Mouse (Mus musculus) neural tube, embryonic 12.5 days (tissue): Measurements from ENCODE around the gene 9030025P20Rik. TPM values are rescaled to one million over a fixed set of nuclear protein-coding genes. Genes with fewer than 3 reads are reported as not detected.
A peak's percentile ranks its signal among the peaks of the same experiment; 100 is the strongest.
"Not testable (repeated sequence)": the region's sequence is repeated elsewhere in the genome, so short reads cannot be mapped to it uniquely, and the experiment has no call there.

Source experiments
- ATAC-seq: fragments of 200-750 bp; cut with Nextera tagmentation; 2 replicates; pipeline ENCODE4 v1.8.0; 2017; ENCODE audit warnings: low read depth, mild to moderate bottlenecking, moderate TSS enrichment, moderate library complexity; ENCODE audit not compliant: low FRiP score
- H3K27ac ChIP-seq: fragments of 300-500 bp; sonication (generic); 2 replicates; pipeline ENCODE4 v1.5.1; 2016
- H3K27me3 ChIP-seq: fragments of 300-500 bp; sonication (generic); replicated peaks from 2 replicates; pipeline ENCODE4 v1.6.1; 2016; ENCODE audit warnings: mild to moderate bottlenecking
- H3K36me3 ChIP-seq: fragments of 300-500 bp; sonication (generic); 2 replicates; pipeline ENCODE4 v1.6.1; 2016; ENCODE audit warnings: mild to moderate bottlenecking
- H3K4me1 ChIP-seq: fragments of 300-500 bp; sonication (generic); 2 replicates; pipeline ENCODE4 v1.6.1; 2016
- H3K4me2 ChIP-seq: fragments of 300-500 bp; sonication (generic); replicated peaks from 2 replicates; pipeline ENCODE4 v1.6.1; 2016; ENCODE audit warnings: mild to moderate bottlenecking
- H3K4me3 ChIP-seq: fragments of 300-500 bp; sonication (generic); 2 replicates; pipeline ENCODE4 v1.5.1; 2016
- H3K9ac ChIP-seq: fragments of 300-500 bp; sonication (generic); 2 replicates; pipeline ENCODE4 v1.6.1; 2016; ENCODE audit warnings: mild to moderate bottlenecking
- H3K9me3 ChIP-seq: fragments of 300-500 bp; sonication (generic); 2 replicates; pipeline ENCODE4 v1.6.1; 2016; ENCODE audit warnings: mild to moderate bottlenecking
- WGBS: fragments of 180-500 bp; shearing (Covaris S2); methylation state at CpG from one replicate; pipeline ENCODE4 v1.1.7; 2016; 5-methylcytosine and 5-hydroxymethylcytosine counted together
- polyA plus RNA-seq: library from polyadenylated mRNA; unstranded; fragments of >200 nt; fragmentation: Nextera tagmentation; extraction: Ambion mirVana; gene quantifications from 2 replicates; pipeline ENCODE4 v1.2.1, GENCODE M21; 2016

Gene 9030025P20Rik
- polyA plus RNA-seq, 1 experiment from 2014 or later, result 14.2 TPM

GRCm38 (mm10) chr17:14994140-14994539 lies 15.9 kb downstream of the 9030025P20Rik start:
- not testable (repeated sequence) for H3K9me3 ChIP-seq, H3K4me1 ChIP-seq, H3K4me3 ChIP-seq, H3K27me3 ChIP-seq, ATAC-seq, H3K4me2 ChIP-seq, H3K27ac ChIP-seq, H3K9ac ChIP-seq, H3K36me3 ChIP-seq
- no CpG with 5 or more reads among the region's 5 CpGs for WGBS

GRCm38 (mm10) chr17:15000047-15000446 lies 21.8 kb downstream of the 9030025P20Rik start:
- not testable (repeated sequence) for H3K9me3 ChIP-seq, H3K4me3 ChIP-seq, H3K27me3 ChIP-seq, H3K9ac ChIP-seq, ATAC-seq, H3K4me1 ChIP-seq, H3K36me3 ChIP-seq, H3K4me2 ChIP-seq, H3K27ac ChIP-seq
- no CpG with 5 or more reads among the region's 4 CpGs for WGBS

- not testable (repeated sequence) for H3K27me3 ChIP-seq, H3K9me3 ChIP-seq, ATAC-seq, H3K27ac ChIP-seq, H3K4me2 ChIP-seq, H3K9ac ChIP-seq, H3K4me1 ChIP-seq, H3K4me3 ChIP-seq, H3K36me3 ChIP-seq
- WGBS, result no CpG with 5 or more reads among the region's 3 CpGs
Measured at GRCm38 (mm10) chr17:15009088-15009487, 30.8 kb downstream of the 9030025P20Rik start.

- not testable (repeated sequence) for H3K4me2 ChIP-seq, H3K4me3 ChIP-seq, H3K9me3 ChIP-seq, H3K27ac ChIP-seq, H3K36me3 ChIP-seq, H3K27me3 ChIP-seq, H3K4me1 ChIP-seq, H3K9ac ChIP-seq
- ATAC-seq, result peak; percentile 96
- no CpG with 5 or more reads among the region's 60 CpGs for WGBS
Measured at GRCm38 (mm10) chr17:15009706-15010413, 31.6 kb downstream of the 9030025P20Rik start, which contains the start of gene Gm3435. Gm3435 (plus strand) TSS chr17:15010176.

- H3K4me1 ChIP-seq, H3K27ac ChIP-seq, H3K4me3 ChIP-seq, H3K9me3 ChIP-seq, H3K36me3 ChIP-seq, H3K4me2 ChIP-seq, H3K27me3 ChIP-seq, H3K9ac ChIP-seq, ATAC-seq: not testable (repeated sequence)
- 74% methylated on average over 3 of the region's 3 CpGs for WGBS
Measured at GRCm38 (mm10) chr17:15021503-15022220, 43.4 kb downstream of the 9030025P20Rik start.

- not testable (repeated sequence) for H3K4me2 ChIP-seq, H3K27me3 ChIP-seq, H3K4me3 ChIP-seq, H3K9me3 ChIP-seq, H3K27ac ChIP-seq, H3K36me3 ChIP-seq, H3K4me1 ChIP-seq, H3K9ac ChIP-seq
- ATAC-seq, result peak; percentile 80
- no CpG with 5 or more reads among the region's 97 CpGs for WGBS
Measured at GRCm38 (mm10) chr17:15023878-15024492, 45.7 kb downstream of the 9030025P20Rik start.

- not testable (repeated sequence) for H3K4me2 ChIP-seq, H3K9me3 ChIP-seq, H3K9ac ChIP-seq, H3K4me3 ChIP-seq, H3K27me3 ChIP-seq, H3K36me3 ChIP-seq, H3K27ac ChIP-seq, H3K4me1 ChIP-seq
- peak; percentile 87 for ATAC-seq
- WGBS, result no CpG with 5 or more reads among the region's 48 CpGs
Measured at GRCm38 (mm10) chr17:15024502-15025193, 46.4 kb downstream of the 9030025P20Rik start.

GRCm38 (mm10) chr17:15025513-15025912 lies 47.2 kb downstream of the 9030025P20Rik start:
- ATAC-seq, H3K9ac ChIP-seq, H3K36me3 ChIP-seq, H3K9me3 ChIP-seq, H3K27ac ChIP-seq, H3K27me3 ChIP-seq, H3K4me3 ChIP-seq, H3K4me1 ChIP-seq, H3K4me2 ChIP-seq: not testable (repeated sequence)
- no CpG with 5 or more reads among the region's 6 CpGs for WGBS

GRCm38 (mm10) chr17:15031414-15031813 lies 53.1 kb downstream of the 9030025P20Rik start:
- not testable (repeated sequence) for H3K4me2 ChIP-seq, ATAC-seq, H3K27ac ChIP-seq, H3K4me1 ChIP-seq, H3K27me3 ChIP-seq, H3K9me3 ChIP-seq, H3K36me3 ChIP-seq, H3K9ac ChIP-seq, H3K4me3 ChIP-seq
- WGBS, result no CpG with 5 or more reads among the region's 4 CpGs

- H3K27ac ChIP-seq, H3K36me3 ChIP-seq, H3K9ac ChIP-seq, H3K4me3 ChIP-seq, ATAC-seq, H3K4me2 ChIP-seq, H3K4me1 ChIP-seq, H3K27me3 ChIP-seq, H3K9me3 ChIP-seq: not testable (repeated sequence)
- no CpG with 5 or more reads among the region's 3 CpGs for WGBS
Measured at GRCm38 (mm10) chr17:15040455-15040854, 62.2 kb downstream of the 9030025P20Rik start.
